Mouse (Mus musculus): ENCODE data around the gene Apba2.

DNA sequence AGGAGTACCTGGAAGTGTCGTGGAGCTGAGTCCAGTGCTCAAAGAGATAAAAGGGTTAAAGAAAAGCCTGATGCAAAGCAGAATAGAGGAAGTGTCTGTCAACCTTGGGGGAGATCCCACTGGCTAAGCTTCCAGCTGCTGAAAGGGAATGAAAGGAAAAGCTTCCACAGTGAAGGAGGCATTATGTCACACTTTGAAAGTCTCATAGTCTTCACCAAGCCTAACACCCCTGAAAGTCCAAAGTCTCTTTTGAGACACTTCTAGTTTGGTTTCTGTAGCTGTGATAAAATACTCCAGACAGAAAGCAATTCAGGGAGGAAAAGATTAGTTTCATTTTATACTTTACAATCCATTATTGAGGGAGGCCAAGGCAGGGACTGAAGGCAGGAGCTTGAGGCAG is 141.4 kb downstream of the Apba2 start:
- TF ChIP-seq CTCF (IDR thresholded peaks at IDR 0.05) (no peak), EP300 (IDR thresholded peaks at IDR 0.05) (no peak)
